Mouse (Mus musculus) erythroblast, embryonic 14.5 days (primary cell): Measurements from ENCODE around the gene Drc3.

Source experiments
- GATA1 ChIP-seq: IDR thresholded peaks from 2 replicates; pipeline ENCODE4 v1.6.1; 2012; ENCODE audit warnings: low read length, inconsistent platforms, mixed read lengths
- TAL1 ChIP-seq: IDR thresholded peaks from 3 replicates; pipeline ENCODE4 v1.6.1; 2012; ENCODE audit warnings: low read length, inconsistent platforms, mixed read lengths

- TF ChIP-seq TAL1, result no peak
- no peak for TF ChIP-seq GATA1
Observed at GRCm38 (mm10) chr11:60334124-60334523, 19.0 kb upstream of the Drc3 start.
